Mouse (Mus musculus) heart, embryonic 16.5 days (tissue): ENCODE measurements around the gene Nop10. TPM values are rescaled to one million over a fixed set of nuclear protein-coding genes. Genes with fewer than 3 reads are reported as not detected.

ENCODE experiments used
- ATAC-seq: fragments of 200-750 bp; cut with Nextera tagmentation; replicated peaks from 2 replicates; pipeline ENCODE4 v1.8.0; 2017; ENCODE audit warnings: moderate number of reproducible peaks; ENCODE audit not compliant: insufficient read depth, low FRiP score; ENCODE audit errors: extremely low read depth
- H3K27ac ChIP-seq: fragments of 300-500 bp; sonication (generic); 2 replicates; pipeline ENCODE4 v1.5.1; 2014; ENCODE audit warnings: mild to moderate bottlenecking, low read length, control low read depth, moderate library complexity
- H3K27me3 ChIP-seq: fragments of 300-500 bp; sonication (generic); 2 replicates; pipeline ENCODE4 v1.6.1; 2014; ENCODE audit warnings: low read length, mixed read lengths; ENCODE audit not compliant: control insufficient read depth, insufficient read depth
- H3K36me3 ChIP-seq: fragments of 300-500 bp; sonication (generic); 2 replicates; pipeline ENCODE4 v1.6.1; 2014; ENCODE audit not compliant: control insufficient read depth, insufficient read depth
- H3K4me1 ChIP-seq: fragments of 300-500 bp; sonication (generic); 2 replicates; pipeline ENCODE4 v1.6.1; 2014; ENCODE audit warnings: low read length, mixed read lengths; ENCODE audit not compliant: control insufficient read depth, insufficient read depth
- H3K4me2 ChIP-seq: fragments of 300-500 bp; sonication (generic); 2 replicates; pipeline ENCODE4 v1.6.1; 2014; ENCODE audit warnings: low read depth, mild to moderate bottlenecking, control low read depth, low read length
- H3K4me3 ChIP-seq: fragments of 300-500 bp; sonication (generic); 2 replicates; pipeline ENCODE4 v1.5.1; 2014; ENCODE audit warnings: mild to moderate bottlenecking, control low read depth, low read length
- H3K9ac ChIP-seq: fragments of 300-500 bp; sonication (generic); 2 replicates; pipeline ENCODE4 v1.6.1; 2014; ENCODE audit warnings: low read length, control low read depth
- H3K9me3 ChIP-seq: fragments of 300-500 bp; sonication (generic); replicated peaks from 2 replicates; pipeline ENCODE4 v1.6.1; 2016; ENCODE audit warnings: low read length; ENCODE audit not compliant: control insufficient read depth
- WGBS: fragments of 180-500 bp; shearing (Covaris S2); extraction: QIAGEN DNeasy Blood & Tissue Kit; methylation state at CpG from one replicate; pipeline ENCODE4 v1.1.7; 2014; 5-methylcytosine and 5-hydroxymethylcytosine counted together
- polyA plus RNA-seq: library from polyadenylated mRNA; unstranded; fragments of >200 nt; fragmentation: Nextera tagmentation; extraction: Ambion mirVana; gene quantifications from 2 replicates; pipeline ENCODE4 v1.2.1, GENCODE M21; 2015

Gene Nop10
- polyA plus RNA-seq = 164 and 169 TPM in 2 replicates

- Histone ChIP-seq H3K9me3 (no peaks in the 10 kb centered on the region), H3K4me1 (peaks cover 16% of the 10 kb centered on the region), H3K9ac (peak within 1 kb of the TSS; percentile 82), H3K27ac (peak within 1 kb of the TSS; percentile 78), H3K4me2 (peak within 1 kb of the TSS; percentile 71), H3K36me3 (no peaks in the 10 kb centered on the region), H3K4me3 (peak within 1 kb of the TSS; percentile 79), H3K27me3 (no peaks in the 10 kb centered on the region)
- ATAC-seq = peak; percentile 21
- under 1% methylated on average over 36 of the region's 36 CpGs for WGBS
Observed at GRCm38 (mm10) chr2:112261748-112262653, at the start of gene Nop10. TSS of gene Nop10 (plus strand) at chr2:112261926.

- no peak overlapping the region for H3K4me3 ChIP-seq
- H3K9me3 ChIP-seq = no peaks in the 10 kb centered on the region
- no peak overlapping the region for H3K9ac ChIP-seq
- H3K27ac ChIP-seq = no peak overlapping the region
- H3K36me3 ChIP-seq = no peaks in the 10 kb centered on the region
- WGBS = 0% methylated on average over 1 of the region's 1 CpGs
- no peak overlapping the region for H3K4me2 ChIP-seq
- H3K4me1 ChIP-seq = no peaks in the 10 kb centered on the region
- no peak for ATAC-seq
- no peaks in the 10 kb centered on the region for H3K27me3 ChIP-seq
Observed at GRCm38 (mm10) chr2:112215977-112216376, 45.7 kb upstream of the Nop10 start.

GRCm38 (mm10) chr2:112217614-112218013 lies 44.1 kb upstream of the Nop10 start:
- Histone ChIP-seq H3K27me3 (no peaks in the 10 kb centered on the region), H3K4me3 (no peak overlapping the region), H3K36me3 (no peaks in the 10 kb centered on the region), H3K27ac (no peak overlapping the region), H3K9me3 (no peaks in the 10 kb centered on the region), H3K4me1 (no peaks in the 10 kb centered on the region), H3K4me2 (no peak overlapping the region), H3K9ac (no peak overlapping the region)
- 70% methylated on average over 6 of the region's 6 CpGs for WGBS
- ATAC-seq = no peak

- Histone ChIP-seq H3K27ac (no peak overlapping the region), H3K27me3 (no peaks in the 10 kb centered on the region), H3K36me3 (no peaks in the 10 kb centered on the region), H3K4me1 (no peaks in the 10 kb centered on the region), H3K9ac (no peak overlapping the region), H3K4me2 (no peak overlapping the region), H3K9me3 (no peaks in the 10 kb centered on the region), H3K4me3 (no peak overlapping the region)
- no peak for ATAC-seq
- 77% methylated on average over 5 of the region's 5 CpGs for WGBS
Observed at GRCm38 (mm10) chr2:112220880-112221279, 40.8 kb upstream of the Nop10 start.

GRCm38 (mm10) chr2:112222607-112223006 lies 39.1 kb upstream of the Nop10 start:
- Histone ChIP-seq H3K4me3 (no peak overlapping the region), H3K4me1 (no peaks in the 10 kb centered on the region), H3K9me3 (no peaks in the 10 kb centered on the region), H3K27me3 (no peaks in the 10 kb centered on the region), H3K27ac (no peak overlapping the region), H3K4me2 (no peak overlapping the region), H3K36me3 (no peaks in the 10 kb centered on the region), H3K9ac (no peak overlapping the region)
- no peak for ATAC-seq
- 48% methylated on average over 5 of the region's 5 CpGs for WGBS

GRCm38 (mm10) chr2:112224356-112224755 lies 37.4 kb upstream of the Nop10 start:
- H3K36me3 ChIP-seq = no peaks in the 10 kb centered on the region
- H3K27ac ChIP-seq = no peak overlapping the region
- no peak overlapping the region for H3K4me3 ChIP-seq
- WGBS = 61% methylated on average over 4 of the region's 4 CpGs
- H3K4me2 ChIP-seq = no peak overlapping the region
- no peaks in the 10 kb centered on the region for H3K27me3 ChIP-seq
- H3K4me1 ChIP-seq = no peaks in the 10 kb centered on the region
- H3K9ac ChIP-seq = no peak overlapping the region
- no peaks in the 10 kb centered on the region for H3K9me3 ChIP-seq
- no peak for ATAC-seq

GRCm38 (mm10) chr2:112232623-112233022 lies 29.1 kb upstream of the Nop10 start:
- Histone ChIP-seq H3K27ac (no peak overlapping the region), H3K9me3 (no peaks in the 10 kb centered on the region), H3K9ac (no peak overlapping the region), H3K4me1 (no peaks in the 10 kb centered on the region), H3K4me2 (no peak overlapping the region), H3K27me3 (no peaks in the 10 kb centered on the region), H3K36me3 (no peaks in the 10 kb centered on the region), H3K4me3 (no peak overlapping the region)
- no peak for ATAC-seq
- 63% methylated on average over 1 of the region's 1 CpGs for WGBS

GRCm38 (mm10) chr2:112236620-112237019 lies 25.1 kb upstream of the Nop10 start:
- no peak overlapping the region for H3K27ac ChIP-seq
- no peaks in the 10 kb centered on the region for H3K36me3 ChIP-seq
- 80% methylated on average over 2 of the region's 2 CpGs for WGBS
- H3K4me3 ChIP-seq = no peak overlapping the region
- no peak overlapping the region for H3K9ac ChIP-seq
- H3K4me2 ChIP-seq = no peak overlapping the region
- ATAC-seq = no peak
- peaks cover 15% of the 10 kb centered on the region for H3K4me1 ChIP-seq
- H3K27me3 ChIP-seq = no peaks in the 10 kb centered on the region
- no peaks in the 10 kb centered on the region for H3K9me3 ChIP-seq

GRCm38 (mm10) chr2:112238006-112238405 lies 23.7 kb upstream of the Nop10 start:
- Histone ChIP-seq H3K4me3 (no peak overlapping the region), H3K4me1 (peaks cover 15% of the 10 kb centered on the region), H3K27me3 (no peaks in the 10 kb centered on the region), H3K4me2 (no peak overlapping the region; the same call in 1 of the 2 replicates), H3K36me3 (no peaks in the 10 kb centered on the region), H3K9me3 (no peaks in the 10 kb centered on the region), H3K27ac (no peak overlapping the region), H3K9ac (no peak overlapping the region)
- WGBS = 8% methylated on average over 4 of the region's 4 CpGs
- no peak for ATAC-seq
